Mouse (Mus musculus): ENCODE results near the gene Lrrc73. TPM values are rescaled to one million over a fixed set of nuclear protein-coding genes. Genes with fewer than 3 reads are reported as not detected.

Lrrc73 gene
- polyA plus RNA-seq, 1 experiment = 6.8 TPM

GRCm38 (mm10) chr17:46298220-46298913 is 45.0 kb downstream of the Lrrc73 start:
- H3K4me1 ChIP-seq (ENCODE audit: control insufficient read depth, insufficient read depth, low read length) = peaks cover 5% of the 10 kb centered on the region; the same call in 1 of the 2 replicates
- 1% methylated on average over 47 of the region's 48 CpGs for WGBS
- H3K4me3 ChIP-seq (replicated peaks; ENCODE audit: extremely low read depth, low read depth, low read length) = peak overlapping the region; percentile 19
- TF ChIP-seq POLR2A (IDR thresholded peaks at IDR 0.05; ENCODE audit: borderline replicate concordance, extremely low read depth, low read depth, low read length) = no peak
- TF ChIP-seq CTCF (IDR thresholded peaks at IDR 0.05; ENCODE audit: insufficient read depth, low read length) = peak; percentile 85
- peak; percentile 88 for DNase-seq

GRCm38 (mm10) chr17:46301892-46302291 is 48.6 kb downstream of the Lrrc73 start:
- TF ChIP-seq POLR2A (IDR thresholded peaks at IDR 0.05; ENCODE audit: borderline replicate concordance, extremely low read depth, low read depth, low read length) (no peak), CTCF (IDR thresholded peaks at IDR 0.05; ENCODE audit: insufficient read depth, low read length) (no peak)
- Histone ChIP-seq H3K4me3 (replicated peaks; ENCODE audit: extremely low read depth, low read depth, low read length) (no peak overlapping the region), H3K4me1 (ENCODE audit: control insufficient read depth, insufficient read depth, low read length) (peaks cover 5% of the 10 kb centered on the region; the same call in 1 of the 2 replicates)
- 71% methylated on average over 12 of the region's 12 CpGs for WGBS
- DNase-seq = no peak

DNA sequence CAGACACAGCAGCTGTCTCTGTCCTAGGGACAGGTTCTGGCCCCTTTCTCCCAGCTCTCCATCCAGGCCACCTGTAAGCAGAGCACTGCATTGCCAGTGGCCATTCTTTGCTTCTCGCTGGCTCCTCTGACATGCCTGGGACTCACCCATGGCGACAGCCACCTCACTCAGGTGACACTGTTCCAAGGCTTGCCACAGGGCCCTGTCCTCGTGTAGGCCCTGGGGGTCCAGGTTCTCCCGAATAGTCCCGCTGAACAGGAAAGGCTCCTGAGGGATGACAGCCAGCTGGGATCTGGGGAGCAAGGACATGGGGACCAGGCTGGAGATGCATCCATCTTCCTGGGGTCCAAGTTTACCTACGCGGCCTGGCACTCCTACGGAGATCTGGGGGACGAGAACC is 50.9 kb downstream of the Lrrc73 start:
- H3K4me1 ChIP-seq (ENCODE audit: control insufficient read depth, insufficient read depth, low read length) = no peaks in the 10 kb centered on the region
- DNase-seq = no peak
- TF ChIP-seq CTCF (IDR thresholded peaks at IDR 0.05; ENCODE audit: insufficient read depth, low read length) (no peak), POLR2A (IDR thresholded peaks at IDR 0.05; ENCODE audit: borderline replicate concordance, extremely low read depth, low read depth, low read length) (no peak)
- WGBS = 92% methylated on average over 9 of the region's 9 CpGs
- H3K4me3 ChIP-seq (replicated peaks; ENCODE audit: extremely low read depth, low read depth, low read length) = no peak overlapping the region

Other genes starting within 250 kb of the Lrrc73 start
- gene Vegfa, start 221.2 kb upstream of the Lrrc73 start, polyA plus RNA-seq (2012; rRNA removed) = 1,228 and 1,453 TPM in 2 replicates
- gene Mrps18a, start 142.5 kb upstream of the Lrrc73 start, polyA plus RNA-seq (2012; rRNA removed) = 41.3 and 44.9 TPM in 2 replicates
- gene Rsph9, start 109.3 kb upstream of the Lrrc73 start, polyA plus RNA-seq (2012; rRNA removed) = 26.0 and 28.1 TPM in 2 replicates
- gene Mad2l1bp, start 100.0 kb upstream of the Lrrc73 start, polyA plus RNA-seq (2012; rRNA removed) = 13.1 and 13.8 TPM in 2 replicates
- gene Gtpbp2, start 92.5 kb upstream of the Lrrc73 start, polyA plus RNA-seq (2012; rRNA removed) = 134 and 161 TPM in 2 replicates
- gene Polh, start 50.9 kb upstream of the Lrrc73 start, polyA plus RNA-seq (2012; rRNA removed) = 3.4 and 4.2 TPM in 2 replicates
- gene Xpo5, start 50.7 kb upstream of the Lrrc73 start, polyA plus RNA-seq (2012; rRNA removed) = 15.2 and 19.6 TPM in 2 replicates
- 35.9 and 39.5 TPM in 2 replicates for gene Polr1c, start 5.5 kb upstream of the Lrrc73 start, polyA plus RNA-seq (2012; rRNA removed)
- gene Yipf3, start 5.5 kb upstream of the Lrrc73 start, polyA plus RNA-seq (2012; rRNA removed) = 208 and 209 TPM in 2 replicates
- gene Tjap1, start 29.5 kb downstream of the Lrrc73 start, polyA plus RNA-seq (2012; rRNA removed) = 45.2 TPM in 2 replicates
- gene Dlk2, start 43.9 kb downstream of the Lrrc73 start, polyA plus RNA-seq (2012; rRNA removed) = 0.54 and 3.1 TPM in 2 replicates
- gene Abcc10, start 74.8 kb downstream of the Lrrc73 start, polyA plus RNA-seq (2012; rRNA removed) = 13.1 and 15.1 TPM in 2 replicates
- 11.2 and 12.5 TPM in 2 replicates for gene Zfp318, start 130.2 kb downstream of the Lrrc73 start, polyA plus RNA-seq (2012; rRNA removed)
- gene Crip3, start 175.4 kb downstream of the Lrrc73 start, polyA plus RNA-seq (2012; rRNA removed) = 3.3 and 6.8 TPM in 2 replicates
- gene Slc22a7, start 184.9 kb downstream of the Lrrc73 start, polyA plus RNA-seq (2012; rRNA removed) = not detected in 2 replicates
- 0.17 and 0.19 TPM in 2 replicates for gene Ttbk1, start 234.1 kb downstream of the Lrrc73 start, polyA plus RNA-seq (2012; rRNA removed)
- gene Dnph1, start 243.2 kb downstream of the Lrrc73 start, polyA plus RNA-seq (2012; rRNA removed) = 0.78 and 2.0 TPM in 2 replicates